Mouse (Mus musculus): ENCODE measurements around the gene Apopt1. TPM values are rescaled to one million over a fixed set of nuclear protein-coding genes. Genes with fewer than 3 reads are reported as not detected.

Gene Apopt1
- polyA plus RNA-seq, 1 experiment from 2014 or later = 52.9 TPM

DNA sequence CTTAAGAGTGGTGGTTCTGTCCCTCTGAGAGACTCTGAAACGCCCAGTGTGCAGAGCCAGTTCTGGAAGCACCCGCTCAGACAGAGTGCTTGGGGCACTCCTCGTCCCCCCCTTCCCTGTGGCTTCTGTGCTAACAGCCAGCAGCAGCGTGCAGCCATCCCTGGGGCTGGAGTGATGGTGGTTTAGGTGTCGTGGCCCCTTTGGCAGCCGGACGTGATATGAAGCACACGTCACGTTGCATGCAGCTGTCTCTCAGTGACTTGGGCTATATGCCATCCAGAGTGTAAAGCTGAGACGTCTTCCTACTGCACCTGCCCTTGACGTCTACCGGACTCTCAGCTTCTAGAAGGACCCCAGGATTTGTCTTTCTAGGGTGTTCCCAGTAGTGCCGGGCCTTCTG is 85.4 kb downstream of the Apopt1 start:
- Histone ChIP-seq H3K9ac (ENCODE audit: low read depth, low read length) (no peak overlapping the region), H3K4me3 (ENCODE audit: low read length) (no peak overlapping the region), H3K4me2 (ENCODE audit: low read length) (no peak overlapping the region), H3K36me3 (ENCODE audit: control insufficient read depth, insufficient read depth, low read length) (peaks cover 23% of the 10 kb centered on the region), H3K4me1 (ENCODE audit: control insufficient read depth, insufficient read depth, low read depth, low read length) (no peaks in the 10 kb centered on the region), H3K9me3 (ENCODE audit: control insufficient read depth, low read length) (no peaks in the 10 kb centered on the region), H3K27ac (ENCODE audit: low read depth, low read length) (no peak overlapping the region), H3K27me3 (replicated peaks; ENCODE audit: control insufficient read depth, insufficient read depth, low read length) (no peaks in the 10 kb centered on the region)
- WGBS = 92% methylated on average over 13 of the region's 13 CpGs
- no peak; the same call in 1 of the 2 replicates for ATAC-seq

DNA sequence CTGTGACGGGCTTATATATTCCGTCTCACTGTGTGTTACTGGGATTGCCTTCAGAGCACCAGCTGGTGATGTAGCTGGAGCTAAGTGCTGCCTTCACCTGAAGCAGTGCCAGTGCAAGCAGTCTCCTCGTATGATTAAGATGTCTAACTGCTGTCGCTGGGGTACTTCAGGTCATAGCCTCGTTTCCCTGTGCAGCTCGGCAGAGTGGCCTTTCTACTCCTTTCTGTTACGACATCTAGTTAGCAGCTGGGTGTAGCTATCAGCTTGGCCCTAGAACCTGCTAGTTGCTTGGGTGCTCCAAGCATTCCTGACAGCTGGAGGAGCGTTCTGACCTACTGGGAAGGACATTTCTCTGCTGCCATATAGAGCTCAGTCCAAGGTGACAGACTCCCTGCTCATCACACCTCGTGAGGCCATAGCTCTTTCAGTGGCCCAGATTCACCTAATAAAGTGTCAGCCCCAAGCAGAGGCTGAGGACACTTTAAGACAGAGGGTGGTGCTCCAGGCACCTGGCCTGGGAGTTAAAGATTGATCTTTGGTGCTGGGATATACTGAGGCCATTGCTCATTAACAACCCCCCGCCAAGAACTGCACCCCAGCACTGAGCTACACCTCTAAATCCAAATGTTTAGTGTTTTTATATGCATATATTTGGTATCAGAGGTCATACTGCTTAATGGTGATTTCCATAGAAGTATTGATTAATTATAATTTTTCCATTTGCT is 87.6 kb downstream of the Apopt1 start:
- no peak for ATAC-seq

DNA sequence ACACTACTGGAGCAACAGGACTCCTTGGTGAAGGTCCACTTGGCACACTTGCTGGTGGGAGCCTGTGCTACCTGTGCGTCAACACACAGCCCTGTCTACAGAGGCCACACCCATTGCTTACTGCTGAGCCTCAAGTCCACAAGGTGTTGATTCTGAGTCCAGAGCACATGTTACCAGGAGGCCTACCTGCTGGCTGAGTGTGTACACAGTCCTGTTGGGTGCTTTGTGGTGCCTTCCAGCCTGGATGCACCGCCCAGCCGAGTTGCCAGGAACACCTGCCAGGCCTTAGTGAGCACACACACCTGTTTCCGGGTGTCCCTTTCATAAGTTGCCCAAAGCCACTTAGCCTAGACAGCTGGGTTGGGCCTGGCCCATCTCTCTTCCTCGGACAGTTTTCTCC is 90.5 kb downstream of the Apopt1 start:
- no peak overlapping the region for H3K9ac ChIP-seq (ENCODE audit: low read depth, low read length)
- 91% methylated on average over 5 of the region's 5 CpGs for WGBS
- peaks cover 17% of the 10 kb centered on the region for H3K36me3 ChIP-seq (ENCODE audit: control insufficient read depth, insufficient read depth, low read length)
- H3K9me3 ChIP-seq (ENCODE audit: control insufficient read depth, low read length) = no peaks in the 10 kb centered on the region
- H3K4me2 ChIP-seq (ENCODE audit: low read length) = no peak overlapping the region
- no peaks in the 10 kb centered on the region for H3K27me3 ChIP-seq (replicated peaks; ENCODE audit: control insufficient read depth, insufficient read depth, low read length)
- H3K27ac ChIP-seq (ENCODE audit: low read depth, low read length) = no peak overlapping the region
- no peak overlapping the region for H3K4me3 ChIP-seq (ENCODE audit: low read length)
- no peak for ATAC-seq
- H3K4me1 ChIP-seq (ENCODE audit: control insufficient read depth, insufficient read depth, low read depth, low read length) = no peaks in the 10 kb centered on the region

More for the DNA sequence above, 87.6 kb downstream of the Apopt1 start:
- Histone ChIP-seq H3K27me3 (replicated peaks; ENCODE audit: control insufficient read depth, insufficient read depth, low read length) (no peaks in the 10 kb centered on the region), H3K4me1 (ENCODE audit: control insufficient read depth, insufficient read depth, low read depth, low read length) (no peaks in the 10 kb centered on the region), H3K36me3 (ENCODE audit: control insufficient read depth, insufficient read depth, low read length) (peaks cover 10% of the 10 kb centered on the region), H3K4me2 (ENCODE audit: low read length) (no peak overlapping the region), H3K9me3 (ENCODE audit: control insufficient read depth, low read length) (no peaks in the 10 kb centered on the region), H3K27ac (ENCODE audit: low read depth, low read length) (no peak overlapping the region), H3K9ac (ENCODE audit: low read depth, low read length) (no peak overlapping the region), H3K4me3 (ENCODE audit: low read length) (no peak overlapping the region)
- WGBS = 83% methylated on average over 10 of the region's 10 CpGs

Other genes starting within 250 kb of the Apopt1 start
- 2.6 and 5.0 TPM in 2 replicates for gene Gm266, start 227.4 kb upstream of the Apopt1 start, polyA plus RNA-seq (2015; fragmentation: Nextera tagmentation; extraction: Ambion mirVana)
- 482 and 486 TPM in 2 replicates for gene Eif5, start 175.2 kb upstream of the Apopt1 start, polyA plus RNA-seq (2015; fragmentation: Nextera tagmentation; extraction: Ambion mirVana)
- gene Mark3, start 138.7 kb upstream of the Apopt1 start, polyA plus RNA-seq (2015; fragmentation: Nextera tagmentation; extraction: Ambion mirVana) = 26.4 and 38.3 TPM in 2 replicates
- gene Ckb, start 40.9 kb upstream of the Apopt1 start, polyA plus RNA-seq (2015; fragmentation: Nextera tagmentation; extraction: Ambion mirVana) = 1,949 and 2,238 TPM in 2 replicates
- 8.8 and 11.1 TPM in 2 replicates for gene Trmt61a, start 35.2 kb upstream of the Apopt1 start, polyA plus RNA-seq (2015; fragmentation: Nextera tagmentation; extraction: Ambion mirVana)
- 65.3 and 65.7 TPM in 2 replicates for gene Bag5, start within 50 bp of the Apopt1 start, polyA plus RNA-seq (2015; fragmentation: Nextera tagmentation; extraction: Ambion mirVana)
- 630 and 654 TPM in 2 replicates for gene Klc1, start 45.6 kb downstream of the Apopt1 start, polyA plus RNA-seq (2015; fragmentation: Nextera tagmentation; extraction: Ambion mirVana)
- 3.3 and 4.2 TPM in 2 replicates for gene Xrcc3, start 100.6 kb downstream of the Apopt1 start, polyA plus RNA-seq (2015; fragmentation: Nextera tagmentation; extraction: Ambion mirVana)
- gene Zfyve21, start 100.9 kb downstream of the Apopt1 start, polyA plus RNA-seq (2015; fragmentation: Nextera tagmentation; extraction: Ambion mirVana) = 44.7 and 46.9 TPM in 2 replicates
- gene Ppp1r13b, start 194.8 kb downstream of the Apopt1 start, polyA plus RNA-seq (2015; fragmentation: Nextera tagmentation; extraction: Ambion mirVana) = 17.9 and 36.4 TPM in 2 replicates